Comparison of ENCODE assay signal across 7 mouse cellular contexts in the genomic region with DNA sequence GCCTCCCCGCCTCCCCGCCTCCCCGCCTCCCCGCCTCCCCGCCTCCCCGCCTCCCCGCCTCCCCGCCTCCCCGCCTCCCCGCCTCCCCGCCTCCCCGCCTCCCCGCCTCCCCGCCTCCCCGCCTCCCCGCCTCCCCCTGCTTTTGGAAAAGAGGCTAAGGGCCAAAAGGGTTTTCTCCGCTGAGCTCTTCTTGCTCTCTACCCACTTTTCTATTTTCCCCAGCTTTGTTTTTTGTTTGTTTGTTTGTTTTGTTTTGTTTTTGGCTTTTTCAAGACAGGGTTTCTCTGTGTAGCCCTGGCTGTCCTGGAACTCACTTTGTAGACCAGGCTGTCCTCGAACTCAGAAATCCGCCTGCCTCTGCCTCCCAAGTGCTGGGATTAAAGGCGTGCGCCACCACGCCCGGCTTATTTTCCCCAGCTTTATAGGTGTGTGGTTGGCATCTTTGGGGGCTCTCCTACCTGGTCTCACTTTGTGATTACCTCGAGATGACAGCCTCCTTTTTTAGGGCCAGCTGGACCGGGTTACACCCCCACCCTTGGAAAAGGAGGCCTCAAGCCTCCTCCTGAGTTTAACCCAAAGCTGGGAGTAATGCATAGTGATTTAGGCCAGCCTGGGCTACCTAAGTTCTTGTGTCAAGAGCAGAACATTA. TPM values are rescaled to one million over a fixed set of nuclear protein-coding genes. Genes with fewer than 3 reads are reported as not detected.
A peak's percentile ranks its signal among the peaks of the same experiment; 100 is the strongest.
DNase-seq lines count a peak whose midpoint lies in the region; ATAC-seq lines count a peak whose summit lies in the region.
"Not testable (repeated sequence)": the region's sequence is repeated elsewhere in the genome, so short reads cannot be mapped to it uniquely, and the experiment has no call there.

No protein-coding gene starts in this region.

- peak; percentile 15 for DNase-seq in NIH3T3 (ENCODE audit: low read depth)
- peak; percentile 11 to 36 for DNase-seq in cerebellum, postnatal 10 days
- not testable (repeated sequence) for DNase-seq in hindbrain, embryonic 14.5 days (ENCODE audit: low spot score)
- DNase-seq in kidney, postnatal 14 days: peak; percentile 12

- H3K4me3 ChIP-seq in forebrain, embryonic 15.5 days: peak overlapping the region; percentile 18
- H3K4me3 ChIP-seq in hindbrain, embryonic 14.5 days (replicated peaks; ENCODE audit: low read length): 0 out of 2 replicates have a peak overlapping the region, but pooled peaks have one; percentile 7
- H3K4me3 ChIP-seq in lung, embryonic 15.5 days; neural tube, embryonic 12.5 days: not testable (repeated sequence)

- 76% methylated on average over 9 of the region's 25 CpGs for WGBS in forebrain, embryonic 15.5 days
- WGBS in hindbrain, embryonic 14.5 days: 77% methylated on average over 8 of the region's 25 CpGs
- 77% methylated on average over 9 of the region's 25 CpGs for WGBS in lung, embryonic 15.5 days
- WGBS in neural tube, embryonic 12.5 days: 52% methylated on average over 16 of the region's 25 CpGs

- not testable (repeated sequence) for H3K9ac ChIP-seq in forebrain, embryonic 15.5 days (replicated peaks); hindbrain, embryonic 14.5 days; lung, embryonic 15.5 days; neural tube, embryonic 12.5 days

- H3K4me2 ChIP-seq in forebrain, embryonic 15.5 days (replicated peaks); hindbrain, embryonic 14.5 days (replicated peaks); lung, embryonic 15.5 days; neural tube, embryonic 12.5 days (replicated peaks): not testable (repeated sequence)

- ATAC-seq in forebrain, embryonic 15.5 days (replicated peaks): peak; percentile 64
- peak; percentile 36; the same call in 1 of the 2 replicates for ATAC-seq in hindbrain, embryonic 14.5 days (ENCODE audit: low FRiP score)
- ATAC-seq in lung, embryonic 15.5 days (ENCODE audit: borderline replicate concordance, extremely low read depth, low FRiP score, low TSS enrichment): peak; percentile 25
- peak; percentile 60 for ATAC-seq in neural tube, embryonic 12.5 days (ENCODE audit: low FRiP score, low read depth)

- not testable (repeated sequence) for H3K27ac ChIP-seq in forebrain, embryonic 15.5 days (replicated peaks); hindbrain, embryonic 14.5 days; lung, embryonic 15.5 days; neural tube, embryonic 12.5 days

- not testable (repeated sequence) for H3K36me3 ChIP-seq in forebrain, embryonic 15.5 days; hindbrain, embryonic 14.5 days (replicated peaks; ENCODE audit: control insufficient read depth, insufficient read depth); lung, embryonic 15.5 days; neural tube, embryonic 12.5 days

- H3K9me3 ChIP-seq in forebrain, embryonic 15.5 days; hindbrain, embryonic 14.5 days (ENCODE audit: control insufficient read depth, low read length); lung, embryonic 15.5 days; neural tube, embryonic 12.5 days: not testable (repeated sequence)

- not testable (repeated sequence) for H3K27me3 ChIP-seq in forebrain, embryonic 15.5 days; hindbrain, embryonic 14.5 days (ENCODE audit: control insufficient read depth, insufficient read depth, low read length); lung, embryonic 15.5 days; neural tube, embryonic 12.5 days (replicated peaks)

- peaks cover 11% of the 10 kb centered on the region for H3K4me1 ChIP-seq in forebrain, embryonic 15.5 days
- H3K4me1 ChIP-seq in hindbrain, embryonic 14.5 days (replicated peaks; ENCODE audit: control insufficient read depth, insufficient read depth, low read length); lung, embryonic 15.5 days; neural tube, embryonic 12.5 days: not testable (repeated sequence)

RNA-seq across cellular contexts. Expression of a gene that starts 0.5 kb away (rescaled TPM):
- 30.1 and 31.2 TPM in 2 replicates for polyA plus RNA-seq in forebrain, embryonic 15.5 days (2015; fragmentation: Nextera tagmentation; extraction: Ambion mirVana)
- polyA plus RNA-seq in hindbrain, embryonic 14.5 days (2014; fragmentation: Nextera tagmentation; extraction: Ambion mirVana): 36.0 and 39.1 TPM in 2 replicates
- 39.9 and 41.5 TPM in 2 replicates for polyA plus RNA-seq in lung, embryonic 15.5 days (2015; fragmentation: Nextera tagmentation; extraction: Ambion mirVana)
- polyA plus RNA-seq in neural tube, embryonic 12.5 days (2016; fragmentation: Nextera tagmentation; extraction: Ambion mirVana): 36.8 and 38.4 TPM in 2 replicates

RNA-seq across cellular contexts. Expression of a gene that starts 12.3 kb away (rescaled TPM):
- 89.1 and 98.7 TPM in 2 replicates for polyA plus RNA-seq in forebrain, embryonic 15.5 days (2015; fragmentation: Nextera tagmentation; extraction: Ambion mirVana)
- polyA plus RNA-seq in hindbrain, embryonic 14.5 days (2014; fragmentation: Nextera tagmentation; extraction: Ambion mirVana): 97.1 and 107 TPM in 2 replicates
- 90.0 and 90.9 TPM in 2 replicates for polyA plus RNA-seq in lung, embryonic 15.5 days (2015; fragmentation: Nextera tagmentation; extraction: Ambion mirVana)
- polyA plus RNA-seq in neural tube, embryonic 12.5 days (2016; fragmentation: Nextera tagmentation; extraction: Ambion mirVana): 77.5 and 77.8 TPM in 2 replicates

RNA-seq across cellular contexts. Expression of a gene that starts 59.4 kb away (rescaled TPM):
- 15.0 and 15.4 TPM in 2 replicates for polyA plus RNA-seq in forebrain, embryonic 15.5 days (2015; fragmentation: Nextera tagmentation; extraction: Ambion mirVana)
- 12.6 and 13.0 TPM in 2 replicates for polyA plus RNA-seq in hindbrain, embryonic 14.5 days (2014; fragmentation: Nextera tagmentation; extraction: Ambion mirVana)
- polyA plus RNA-seq in lung, embryonic 15.5 days (2015; fragmentation: Nextera tagmentation; extraction: Ambion mirVana): 12.2 and 13.1 TPM in 2 replicates
- polyA plus RNA-seq in neural tube, embryonic 12.5 days (2016; fragmentation: Nextera tagmentation; extraction: Ambion mirVana): 15.1 and 17.5 TPM in 2 replicates
